Mouse (Mus musculus) heart, embryonic 15.5 days (tissue): ENCODE measurements around the gene Adarb1. TPM values are rescaled to one million over a fixed set of nuclear protein-coding genes. Genes with fewer than 3 reads are reported as not detected.
"Not testable (repeated sequence)": the region's sequence is repeated elsewhere in the genome, so short reads cannot be mapped to it uniquely, and the experiment has no call there.

Experiments used
- ATAC-seq: fragments of 200-750 bp; cut with Nextera tagmentation; replicated peaks from 2 replicates; pipeline ENCODE4 v1.8.0; 2017; ENCODE audit warnings: low read depth, moderate TSS enrichment; ENCODE audit not compliant: insufficient number of reproducible peaks, insufficient read depth, low FRiP score
- H3K27ac ChIP-seq: fragments of 300-500 bp; sonication (generic); 2 replicates; pipeline ENCODE4 v1.5.1; 2015; ENCODE audit warnings: mild to moderate bottlenecking, inconsistent platforms
- H3K27me3 ChIP-seq: fragments of 300-500 bp; sonication (generic); 2 replicates; pipeline ENCODE4 v1.6.1; 2015; ENCODE audit warnings: inconsistent platforms
- H3K36me3 ChIP-seq: fragments of 300-500 bp; sonication (generic); 2 replicates; pipeline ENCODE4 v1.6.1; 2015; ENCODE audit warnings: mild to moderate bottlenecking, inconsistent platforms
- H3K4me1 ChIP-seq: fragments of 300-500 bp; sonication (generic); replicated peaks from 2 replicates; pipeline ENCODE4 v1.6.1; 2015; ENCODE audit warnings: inconsistent platforms
- H3K4me2 ChIP-seq: fragments of 300-500 bp; sonication (generic); 2 replicates; pipeline ENCODE4 v1.6.1; 2015; ENCODE audit warnings: inconsistent platforms, mild to moderate bottlenecking, moderate library complexity
- H3K4me3 ChIP-seq: fragments of 300-500 bp; sonication (generic); 2 replicates; pipeline ENCODE4 v1.5.1; 2015; ENCODE audit warnings: mild to moderate bottlenecking, inconsistent platforms
- H3K9ac ChIP-seq: fragments of 300-500 bp; sonication (generic); 2 replicates; pipeline ENCODE4 v1.6.1; 2015; ENCODE audit warnings: mild to moderate bottlenecking, inconsistent platforms
- H3K9me3 ChIP-seq: fragments of 300-500 bp; sonication (generic); replicated peaks from 2 replicates; pipeline ENCODE4 v1.6.1; 2016; ENCODE audit warnings: inconsistent platforms
- WGBS: fragments of 180-500 bp; shearing (Covaris S2); methylation state at CpG from one replicate; pipeline ENCODE4 v1.1.7; 2015; ENCODE audit warnings: mixed read lengths; 5-methylcytosine and 5-hydroxymethylcytosine counted together
- polyA plus RNA-seq: library from polyadenylated mRNA; unstranded; fragments of >200 nt; fragmentation: Nextera tagmentation; extraction: Ambion mirVana; gene quantifications from 2 replicates; pipeline ENCODE4 v1.2.1, GENCODE M21; 2015

The Adarb1 gene
- polyA plus RNA-seq, 1 experiment from 2014 or later, result 14.0 TPM

- ATAC-seq, result no peak
- H3K27me3 ChIP-seq, result no peaks in the 10 kb centered on the region
- no peaks in the 10 kb centered on the region for H3K9me3 ChIP-seq
- no peak overlapping the region for H3K27ac ChIP-seq
- 85% methylated on average over 8 of the region's 8 CpGs for WGBS
- no peak overlapping the region for H3K4me2 ChIP-seq
- peaks cover 39% of the 10 kb centered on the region for H3K4me1 ChIP-seq
- H3K4me3 ChIP-seq, result no peak overlapping the region
- peaks cover 9% of the 10 kb centered on the region; the same call in 1 of the 2 replicates for H3K36me3 ChIP-seq
- no peak overlapping the region for H3K9ac ChIP-seq
These were observed 128.5 kb downstream of the Adarb1 start for GRCm38 (mm10) chr10:77289559-77289958.

GRCm38 (mm10) chr10:77288639-77289195 is 129.4 kb downstream of the Adarb1 start:
- H3K9ac ChIP-seq, result no peak overlapping the region
- 13% methylated on average over 5 of the region's 5 CpGs for WGBS
- peaks cover 46% of the 10 kb centered on the region for H3K4me1 ChIP-seq
- H3K9me3 ChIP-seq, result no peaks in the 10 kb centered on the region
- H3K27me3 ChIP-seq, result no peaks in the 10 kb centered on the region
- no peak overlapping the region for H3K4me3 ChIP-seq
- ATAC-seq, result no peak
- peak overlapping the region; percentile 29 for H3K4me2 ChIP-seq
- peaks cover 5% of the 10 kb centered on the region; the same call in 1 of the 2 replicates for H3K36me3 ChIP-seq
- H3K27ac ChIP-seq, result peak overlapping the region; percentile 24

GRCm38 (mm10) chr10:77287626-77288025 is 130.4 kb downstream of the Adarb1 start:
- Histone ChIP-seq H3K4me2 (no peak overlapping the region), H3K27me3 (no peaks in the 10 kb centered on the region), H3K9ac (no peak overlapping the region), H3K27ac (peak overlapping the region; percentile 40; the same call in 1 of the 2 replicates), H3K4me3 (no peak overlapping the region), H3K36me3 (no peaks in the 10 kb centered on the region), H3K9me3 (no peaks in the 10 kb centered on the region), H3K4me1 (peaks cover 51% of the 10 kb centered on the region)
- WGBS, result 61% methylated on average over 8 of the region's 8 CpGs
- no peak for ATAC-seq

- no peaks in the 10 kb centered on the region for H3K36me3 ChIP-seq
- H3K4me2 ChIP-seq, result no peak overlapping the region
- H3K4me3 ChIP-seq, result no peak overlapping the region
- H3K27me3 ChIP-seq, result no peaks in the 10 kb centered on the region
- no peaks in the 10 kb centered on the region for H3K9me3 ChIP-seq
- peaks cover 45% of the 10 kb centered on the region for H3K4me1 ChIP-seq
- no peak overlapping the region for H3K9ac ChIP-seq
- peak overlapping the region; percentile 40 for H3K27ac ChIP-seq
- 28% methylated on average over 6 of the region's 6 CpGs for WGBS
- ATAC-seq, result no peak
These were observed 133.2 kb downstream of the Adarb1 start for GRCm38 (mm10) chr10:77284832-77285231.

GRCm38 (mm10) chr10:77282822-77283221 is 135.2 kb downstream of the Adarb1 start:
- Histone ChIP-seq H3K4me2 (no peak overlapping the region), H3K9ac (no peak overlapping the region), H3K36me3 (no peaks in the 10 kb centered on the region), H3K27ac (no peak overlapping the region), H3K27me3 (no peaks in the 10 kb centered on the region), H3K4me1 (peaks cover 34% of the 10 kb centered on the region), H3K4me3 (no peak overlapping the region), H3K9me3 (no peaks in the 10 kb centered on the region)
- WGBS, result 21% methylated on average over 6 of the region's 6 CpGs
- ATAC-seq, result no peak; the same call in 1 of the 2 replicates

GRCm38 (mm10) chr10:77282085-77282484 is 136.0 kb downstream of the Adarb1 start:
- H3K4me2 ChIP-seq, H3K9me3 ChIP-seq, H3K27ac ChIP-seq, H3K4me3 ChIP-seq, ATAC-seq, H3K27me3 ChIP-seq, H3K9ac ChIP-seq, H3K36me3 ChIP-seq: not testable (repeated sequence)
- 90% methylated on average over 1 of the region's 1 CpGs for WGBS
- H3K4me1 ChIP-seq, result peaks cover 27% of the 10 kb centered on the region

- Histone ChIP-seq H3K36me3 (peaks cover 13% of the 10 kb centered on the region), H3K27me3 (no peaks in the 10 kb centered on the region), H3K4me2 (no peak overlapping the region), H3K9ac (no peak overlapping the region), H3K4me3 (no peak overlapping the region), H3K9me3 (no peaks in the 10 kb centered on the region), H3K4me1 (peaks cover 5% of the 10 kb centered on the region; the same call in 1 of the 2 replicates), H3K27ac (no peak overlapping the region)
- no peak for ATAC-seq
These were observed 144.3 kb downstream of the Adarb1 start for GRCm38 (mm10) chr10:77273798-77274197.

- Histone ChIP-seq H3K4me3 (no peak overlapping the region), H3K4me2 (no peak overlapping the region), H3K27me3 (no peaks in the 10 kb centered on the region), H3K27ac (no peak overlapping the region), H3K9me3 (no peaks in the 10 kb centered on the region), H3K9ac (no peak overlapping the region), H3K4me1 (peaks cover 8% of the 10 kb centered on the region; the same call in 1 of the 2 replicates), H3K36me3 (peaks cover 19% of the 10 kb centered on the region)
- 57% methylated on average over 11 of the region's 11 CpGs for WGBS
- ATAC-seq, result no peak
These were observed 144.9 kb downstream of the Adarb1 start for GRCm38 (mm10) chr10:77272980-77273730.

GRCm38 (mm10) chr10:77269129-77269528 is 148.9 kb downstream of the Adarb1 start:
- Histone ChIP-seq H3K27me3 (no peaks in the 10 kb centered on the region), H3K4me1 (peaks cover 8% of the 10 kb centered on the region; the same call in 1 of the 2 replicates), H3K27ac (no peak overlapping the region), H3K9ac (no peak overlapping the region), H3K9me3 (no peaks in the 10 kb centered on the region), H3K4me3 (no peak overlapping the region), H3K4me2 (no peak overlapping the region), H3K36me3 (peaks cover 55% of the 10 kb centered on the region)
- no peak for ATAC-seq
- 69% methylated on average over 7 of the region's 7 CpGs for WGBS

GRCm38 (mm10) chr10:77267027-77267426 is 151.0 kb downstream of the Adarb1 start:
- no peak for ATAC-seq
- H3K9ac ChIP-seq, result no peak overlapping the region

GRCm38 (mm10) chr10:77266281-77266680 is 151.8 kb downstream of the Adarb1 start:
- no peak for ATAC-seq
- WGBS, result 63% methylated on average over 8 of the region's 8 CpGs
- Histone ChIP-seq H3K4me2 (no peak overlapping the region), H3K27me3 (no peaks in the 10 kb centered on the region), H3K4me1 (peaks cover 8% of the 10 kb centered on the region; the same call in 1 of the 2 replicates), H3K36me3 (peaks cover 83% of the 10 kb centered on the region), H3K4me3 (no peak overlapping the region), H3K9me3 (no peaks in the 10 kb centered on the region), H3K27ac (no peak overlapping the region), H3K9ac (no peak overlapping the region)

More at GRCm38 (mm10) chr10:77267027-77267426, 151.0 kb downstream of the Adarb1 start:
- Histone ChIP-seq H3K4me2 (no peak overlapping the region), H3K27ac (no peak overlapping the region), H3K36me3 (peaks cover 76% of the 10 kb centered on the region), H3K9me3 (no peaks in the 10 kb centered on the region), H3K4me3 (no peak overlapping the region), H3K27me3 (no peaks in the 10 kb centered on the region), H3K4me1 (peaks cover 8% of the 10 kb centered on the region; the same call in 1 of the 2 replicates)
- WGBS, result 88% methylated on average over 14 of the region's 14 CpGs
